In the genomic region with DNA sequence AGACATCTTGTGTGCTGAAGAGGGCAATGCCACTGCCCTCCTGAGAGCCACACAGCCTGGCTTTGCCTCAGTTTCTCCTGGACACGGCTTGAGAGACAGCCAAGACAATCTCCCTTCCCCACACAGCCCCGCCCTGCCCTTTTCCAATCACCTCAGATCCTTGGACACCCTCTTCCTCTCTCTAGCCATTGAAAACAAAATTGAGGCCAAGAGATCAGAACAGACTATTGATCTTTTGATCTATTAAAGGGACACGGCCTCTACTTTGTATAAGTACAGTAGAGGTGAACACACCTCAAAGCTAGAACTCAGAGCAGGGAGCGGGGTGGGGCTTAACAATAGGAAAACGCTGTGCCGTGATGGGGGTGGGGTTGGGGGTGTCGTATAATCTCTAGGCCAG, we compare ENCODE assay signal across 37 mouse cellular contexts. TPM values are rescaled to one million over a fixed set of nuclear protein-coding genes. Genes with fewer than 3 reads are reported as not detected.
"Had no signal": no experiment of that assay in that cellular context is flagged by ENCODE, and none has a peak within 500 bp of the region (broad histone marks: within the 10 kb centered on the region; RNA-seq: fewer than 3 reads in every experiment).

No protein-coding gene starts in this region.

- H3K27ac ChIP-seq: embryonic facial prominence, embryonic 12.5 days; embryonic facial prominence, embryonic 13.5 days; embryonic facial prominence, embryonic 15.5 days; forebrain, embryonic 10.5 days; forebrain, embryonic 12.5 days; forebrain, embryonic 13.5 days; forebrain, embryonic 15.5 days; gastrocnemius, adult 2 months had no signal

- ATAC-seq: forebrain, embryonic 13.5 days; forebrain, embryonic 14.5 days; forebrain, embryonic 15.5 days; forebrain, embryonic 16.5 days; forebrain, postnatal 0 days had no signal

- H3K4me3 ChIP-seq: embryonic facial prominence, embryonic 10.5 days; embryonic facial prominence, embryonic 12.5 days; embryonic facial prominence, embryonic 13.5 days; embryonic facial prominence, embryonic 15.5 days; erythroblast, embryonic 14.5 days; forebrain, embryonic 10.5 days; forebrain, embryonic 12.5 days; forebrain, embryonic 13.5 days; forebrain, embryonic 15.5 days; gastrocnemius, adult 2 months had no signal

- DNase-seq: cerebellum, adult 2 months; cerebellum, adult 8-10 months; cerebellum, adult 9-10 months; cerebellum, adult 9-11 months; cerebellum, postnatal 10 days; cerebellum, postnatal 14 days; cerebellum, postnatal 25 days; cerebellum, postnatal 36 days; embryo, embryonic 11 days; forebrain, postnatal 0 days; gastrocnemius, adult 2 months; gastrocnemius, postnatal 10 days; gastrocnemius, postnatal 14 days; gastrocnemius, postnatal 25 days; gastrocnemius, postnatal 36 days; heart, adult 18-20 months had no signal

- H3K36me3 ChIP-seq: embryonic facial prominence, embryonic 10.5 days; embryonic facial prominence, embryonic 12.5 days; embryonic facial prominence, embryonic 13.5 days; embryonic facial prominence, embryonic 15.5 days; forebrain, embryonic 10.5 days; forebrain, embryonic 12.5 days; forebrain, embryonic 15.5 days had no signal

- H3K27me3 ChIP-seq: embryonic facial prominence, embryonic 12.5 days; embryonic facial prominence, embryonic 13.5 days; forebrain, embryonic 13.5 days; forebrain, embryonic 15.5 days had no signal

- H3K4me1 ChIP-seq: embryonic facial prominence, embryonic 12.5 days; embryonic facial prominence, embryonic 15.5 days; forebrain, embryonic 12.5 days; forebrain, embryonic 13.5 days; forebrain, embryonic 15.5 days had no signal

- H3K9me3 ChIP-seq: embryonic facial prominence, embryonic 10.5 days; embryonic facial prominence, embryonic 12.5 days; embryonic facial prominence, embryonic 13.5 days; embryonic facial prominence, embryonic 15.5 days; forebrain, embryonic 10.5 days; forebrain, embryonic 12.5 days; forebrain, embryonic 13.5 days; forebrain, embryonic 15.5 days had no signal

- H3K9ac ChIP-seq: embryonic facial prominence, embryonic 12.5 days; embryonic facial prominence, embryonic 13.5 days; embryonic facial prominence, embryonic 15.5 days; forebrain, embryonic 12.5 days; forebrain, embryonic 13.5 days; forebrain, embryonic 15.5 days; forebrain, postnatal 0 days had no signal

- H3K4me2 ChIP-seq: embryonic facial prominence, embryonic 12.5 days; embryonic facial prominence, embryonic 13.5 days; embryonic facial prominence, embryonic 15.5 days; forebrain, embryonic 12.5 days; forebrain, embryonic 13.5 days; forebrain, embryonic 15.5 days had no signal

RNA-seq across cellular contexts. Expression of gene Cpn2, which starts 8.9 kb away (rescaled TPM):
- total RNA-seq: common myeloid progenitor, adult 5-6 weeks; forebrain, postnatal 0 days; gastrocnemius, adult 2 months; gastrocnemius, postnatal 14 days; gastrocnemius, postnatal 25 days; gastrocnemius, postnatal 36 days; granulocyte monocyte progenitor cell, adult 5-6 weeks had no signal
- polyA plus RNA-seq: cerebellum, adult 2 months; cortical plate, adult 2 months; embryonic facial prominence, embryonic 10.5 days; embryonic facial prominence, embryonic 11.5 days; embryonic facial prominence, embryonic 12.5 days; embryonic facial prominence, embryonic 13.5 days; embryonic facial prominence, embryonic 14.5 days; embryonic facial prominence, embryonic 15.5 days; forebrain, embryonic 10.5 days; forebrain, embryonic 11.5 days; forebrain, embryonic 12.5 days; forebrain, embryonic 13.5 days; forebrain, embryonic 14.5 days; forebrain, embryonic 15.5 days; forebrain, embryonic 16.5 days; forebrain, postnatal 0 days; frontal cortex, adult 2 months; gonadal fat pad, adult 2 months had no signal

RNA-seq across cellular contexts. Expression of gene Lrrc15, which starts 24.6 kb away (rescaled TPM):
- total RNA-seq: common myeloid progenitor, adult 5-6 weeks; granulocyte monocyte progenitor cell, adult 5-6 weeks had no signal
- polyA plus RNA-seq: cerebellum, adult 2 months; cortical plate, adult 2 months; erythroblast, embryonic 14.5 days; frontal cortex, adult 2 months had no signal

RNA-seq across cellular contexts. Expression of gene Gp5, which starts 52.1 kb away (rescaled TPM):
- total RNA-seq: gastrocnemius, adult 18-20 months; gastrocnemius, adult 2 months; gastrocnemius, adult 8-10 months; gastrocnemius, postnatal 36 days had no signal
